Mouse (Mus musculus): ENCODE data around the gene Wipf2. TPM values are rescaled to one million over a fixed set of nuclear protein-coding genes. Genes with fewer than 3 reads are reported as not detected.

Gene Wipf2
- total and polyA plus RNA-seq, 3 experiments, result 2.9 to 7.1 TPM; not detected in 1

GRCm38 (mm10) chr11:98918231-98918630 lies 54.8 kb downstream of the Wipf2 start:
- Histone ChIP-seq H3K9me3 (replicated peaks; ENCODE audit: insufficient read depth, low read length) (no peaks in the 10 kb centered on the region), H3K27me3 (ENCODE audit: control insufficient read depth in 1 of 2, insufficient read depth in 2 of 2, low read length in 2 of 2) (no peaks in the 10 kb centered on the region), H3K9ac (ENCODE audit: control insufficient read depth, low read depth, low read length, poor library complexity, severe bottlenecking) (peak overlapping the region; percentile 1; the same call in 1 of the 2 replicates), H3K4me1 (ENCODE audit: control insufficient read depth in 1 of 2, insufficient read depth in 2 of 2, low read length in 2 of 2) (peaks cover 18 to 29% of the 10 kb centered on the region in 2 experiments), H3K4me3 (ENCODE audit: control insufficient read depth in 1 of 2, insufficient read depth in 1 of 2, low read depth in 2 of 2, low read length in 2 of 2) (no peak overlapping the region), H3K79me2 (ENCODE audit: control insufficient read depth, insufficient read depth, low read length, poor library complexity) (0 out of 2 replicates have a peak, but pooled peaks cover 4% of the 10 kb centered on the region), H3K36me3 (ENCODE audit: control insufficient read depth in 1 of 2, insufficient read depth in 2 of 2, low read length in 2 of 2) (peaks cover 37 to 44% of the 10 kb centered on the region in 2 experiments), H3K27ac (ENCODE audit: control insufficient read depth, low read depth, low read length) (peak overlapping the region; percentile 73)
- peak; percentile 69 for DNase-seq (ENCODE audit: low read depth, low spot score)
- TF ChIP-seq GABPA (IDR thresholded peaks at IDR 0.05; ENCODE audit: low read depth, low read length) (no peak), ZMIZ1 (IDR thresholded peaks at IDR 0.05; ENCODE audit: low read depth, low read length) (no peak), POLR2A (IDR thresholded peaks at IDR 0.05; ENCODE audit: control insufficient read depth in 1 of 2, insufficient read depth in 1 of 2, low read depth in 1 of 2, low read length in 2 of 2, poor library complexity in 1 of 2) (no peak; a peak in 1 of 4 replicates), CTCF (IDR thresholded peaks at IDR 0.05 in 2 of 3, conservative IDR thresholded peaks at IDR 0.05 in 1 of 3; ENCODE audit: control insufficient read depth in 1 of 3, insufficient read depth in 1 of 3, low read depth in 2 of 3, low read length in 3 of 3, poor library complexity in 1 of 3, severe bottlenecking in 1 of 3) (no peak), NELFE (IDR thresholded peaks at IDR 0.05; ENCODE audit: low read depth, low read length) (peak; percentile 22; the same call in 1 of the 2 replicates), E2F4 (IDR thresholded peaks at IDR 0.05; ENCODE audit: borderline replicate concordance, low read depth, low read length) (no peak), POLR2AphosphoS2 (IDR thresholded peaks at IDR 0.05; ENCODE audit: low read length) (no peak), MEF2A (IDR thresholded peaks at IDR 0.05; ENCODE audit: extremely low read depth, insufficient replicate concordance, low read depth, low read length, poor library complexity, severe bottlenecking) (no peak), TBP (IDR thresholded peaks at IDR 0.05; ENCODE audit: low read depth, low read length) (peak; percentile 62; the same call in 1 of the 2 replicates), ELF1 (IDR thresholded peaks at IDR 0.05; ENCODE audit: low read depth, low read length) (no peak), USF2 (IDR thresholded peaks at IDR 0.05; ENCODE audit: borderline replicate concordance in 1 of 2, insufficient read depth in 1 of 2, low read depth in 1 of 2, low read length in 2 of 2) (no peak), POLR2AphosphoS5 (IDR thresholded peaks at IDR 0.05; ENCODE audit: borderline replicate concordance, low read depth, low read length) (no peak), EP300 (IDR thresholded peaks at IDR 0.05; ENCODE audit: low read depth in 1 of 2, low read length in 2 of 2) (0 out of 4 replicates have a peak, but pooled peaks of 1 of the 2 experiments have one; percentile 5), SIN3A (IDR thresholded peaks at IDR 0.05; ENCODE audit: low read length) (no peak), MYB (IDR thresholded peaks at IDR 0.05; ENCODE audit: low read depth, low read length) (no peak), RCOR1 (IDR thresholded peaks at IDR 0.05; ENCODE audit: low read depth, low read length) (no peak; the same call in 1 of the 2 replicates)

- H3K9me3 ChIP-seq (replicated peaks; ENCODE audit: insufficient read depth, low read length), result no peaks in the 10 kb centered on the region
- H3K36me3 ChIP-seq (ENCODE audit: control insufficient read depth in 1 of 2, insufficient read depth in 2 of 2, low read length in 2 of 2), result peaks cover 39 to 45% of the 10 kb centered on the region in 2 experiments
- no peak for DNase-seq (ENCODE audit: low read depth, low spot score)
- no peak overlapping the region for H3K27ac ChIP-seq (ENCODE audit: control insufficient read depth, low read depth, low read length)
- no peak overlapping the region for H3K4me3 ChIP-seq (ENCODE audit: control insufficient read depth in 1 of 2, insufficient read depth in 1 of 2, low read depth in 2 of 2, low read length in 2 of 2)
- no peaks in the 10 kb centered on the region for H3K27me3 ChIP-seq (ENCODE audit: control insufficient read depth in 1 of 2, insufficient read depth in 2 of 2, low read length in 2 of 2)
- H3K9ac ChIP-seq (ENCODE audit: control insufficient read depth, low read depth, low read length, poor library complexity, severe bottlenecking), result no peak overlapping the region
- H3K79me2 ChIP-seq (ENCODE audit: control insufficient read depth, insufficient read depth, low read length, poor library complexity), result no peaks in the 10 kb centered on the region
- H3K4me1 ChIP-seq (ENCODE audit: control insufficient read depth in 1 of 2, insufficient read depth in 2 of 2, low read length in 2 of 2), result peaks cover 18 to 31% of the 10 kb centered on the region in 2 experiments
- TF ChIP-seq TBP (IDR thresholded peaks at IDR 0.05; ENCODE audit: low read depth, low read length), result no peak
- no peak for TF ChIP-seq GATA1 (IDR thresholded peaks at IDR 0.05; ENCODE audit: low read depth, low read length)
- no peak for TF ChIP-seq KAT2A (conservative IDR thresholded peaks at IDR 0.05; ENCODE audit: low read depth, low read length)
- TF ChIP-seq MAFK (IDR thresholded peaks at IDR 0.05; ENCODE audit: borderline replicate concordance, low read depth, low read length), result no peak
- TF ChIP-seq CHD1 (IDR thresholded peaks at IDR 0.05; ENCODE audit: low read depth, low read length), result no peak
- no peak for TF ChIP-seq USF1 (IDR thresholded peaks at IDR 0.05; ENCODE audit: low read depth, low read length)
- no peak for TF ChIP-seq POLR2AphosphoS5 (IDR thresholded peaks at IDR 0.05; ENCODE audit: borderline replicate concordance, low read depth, low read length)
Measured at GRCm38 (mm10) chr11:98919009-98919408, 55.6 kb downstream of the Wipf2 start.

Data from MEL (cell line).